Mouse (Mus musculus) right cerebral cortex, postnatal 10 days (tissue): ENCODE results near the gene Gm49358.

ENCODE experiments used
- DNase-seq, 2 experiments: peaks; one replicate each; pipeline ENCODE4 v3.0.0; 2021; ENCODE audit warnings: low spot score in 2 of 2

Gm49358 gene

GRCm38 (mm10) chr10:86763672-86764071 lies at the start of gene Gm49358:
Gm49358 (plus strand) TSS chr10:86763972.
- no peak for DNase-seq

GRCm38 (mm10) chr10:86727548-86727980 lies 36.2 kb upstream of the Gm49358 start:
- peak; percentile 52 to 66 for DNase-seq

GRCm38 (mm10) chr10:86728176-86728575 lies 35.6 kb upstream of the Gm49358 start:
- peak; percentile 44 to 46 for DNase-seq

- peak; percentile 79 to 88 for DNase-seq
These were observed 32.8 kb upstream of the Gm49358 start for GRCm38 (mm10) chr10:86730823-86731499.

GRCm38 (mm10) chr10:86731500-86731863 lies 32.3 kb upstream of the Gm49358 start:
- DNase-seq = no peak

GRCm38 (mm10) chr10:86735036-86735435 lies 28.7 kb upstream of the Gm49358 start:
- DNase-seq = no peak

GRCm38 (mm10) chr10:86742918-86743317 lies 20.9 kb upstream of the Gm49358 start:
- no peak for DNase-seq

GRCm38 (mm10) chr10:86744306-86744705 lies 19.5 kb upstream of the Gm49358 start:
- no peak for DNase-seq

- DNase-seq = no peak
These were observed 7.8 kb upstream of the Gm49358 start for GRCm38 (mm10) chr10:86755816-86756502.

GRCm38 (mm10) chr10:86757724-86758123 lies 6.0 kb upstream of the Gm49358 start:
- DNase-seq = no peak

GRCm38 (mm10) chr10:86758211-86758610 lies 5.6 kb upstream of the Gm49358 start:
- no peak for DNase-seq

- DNase-seq = no peak
These were observed 2.5 kb upstream of the Gm49358 start for GRCm38 (mm10) chr10:86761236-86761635.

GRCm38 (mm10) chr10:86761722-86762383 lies 1.9 kb upstream of the Gm49358 start:
- DNase-seq = no peak

GRCm38 (mm10) chr10:86762384-86762730 lies 1.4 kb upstream of the Gm49358 start:
- DNase-seq = no peak

GRCm38 (mm10) chr10:86765344-86765966 lies 1.7 kb downstream of the Gm49358 start:
- DNase-seq = no peak

GRCm38 (mm10) chr10:86769216-86769615 lies 5.4 kb downstream of the Gm49358 start:
- no peak for DNase-seq

GRCm38 (mm10) chr10:86769797-86770196 lies 6.0 kb downstream of the Gm49358 start:
- DNase-seq = no peak

GRCm38 (mm10) chr10:86771701-86772100 lies 7.9 kb downstream of the Gm49358 start:
- no peak for DNase-seq

GRCm38 (mm10) chr10:86772231-86772631 lies 8.5 kb downstream of the Gm49358 start:
- DNase-seq = no peak

- DNase-seq = no peak
These were observed 9.6 kb downstream of the Gm49358 start for GRCm38 (mm10) chr10:86773360-86773759.

- no peak for DNase-seq
These were observed 12.5 kb downstream of the Gm49358 start for GRCm38 (mm10) chr10:86776281-86776680.

GRCm38 (mm10) chr10:86777614-86778319 lies 14.0 kb downstream of the Gm49358 start:
- no peak for DNase-seq
